Mouse (Mus musculus) G1E-ER4 (cell line): ENCODE measurements around the gene Aff3. TPM values are rescaled to one million over a fixed set of nuclear protein-coding genes. Genes with fewer than 3 reads are reported as not detected.

Experiments used
- GATA1 ChIP-seq: IDR thresholded peaks from one replicate; pipeline ENCODE4 v1.8.0; 2012; ENCODE audit warnings: low read length, inconsistent platforms
- polyA plus RNA-seq: library from polyadenylated mRNA; stranded (reverse); fragments of >175 nt; gene quantifications from 2 replicates; pipeline ENCODE4 v1.2.3, GENCODE M21; 2012

The Aff3 gene
- polyA plus RNA-seq, 1 experiment: 9.7 TPM

GRCm38 (mm10) chr1:38263251-38263650, 401.5 kb downstream of the Aff3 start:
- no peak for TF ChIP-seq GATA1

- TF ChIP-seq GATA1: no peak
These were observed 402.2 kb downstream of the Aff3 start for GRCm38 (mm10) chr1:38262362-38263154.

- no peak for TF ChIP-seq GATA1
These were observed 403.7 kb downstream of the Aff3 start for GRCm38 (mm10) chr1:38261076-38261475.

GRCm38 (mm10) chr1:38259541-38260338, 405.0 kb downstream of the Aff3 start:
- TF ChIP-seq GATA1: no peak

- TF ChIP-seq GATA1: no peak
These were observed 410.3 kb downstream of the Aff3 start for GRCm38 (mm10) chr1:38254426-38254825.

- TF ChIP-seq GATA1: no peak
These were observed 412.0 kb downstream of the Aff3 start for GRCm38 (mm10) chr1:38252766-38253079.

GRCm38 (mm10) chr1:38252031-38252765, 412.6 kb downstream of the Aff3 start:
- no peak for TF ChIP-seq GATA1

GRCm38 (mm10) chr1:38251448-38251847, 413.3 kb downstream of the Aff3 start:
- no peak for TF ChIP-seq GATA1

GRCm38 (mm10) chr1:38250246-38250645, 414.5 kb downstream of the Aff3 start:
- TF ChIP-seq GATA1: no peak

GRCm38 (mm10) chr1:38249561-38249960, 415.2 kb downstream of the Aff3 start:
- no peak for TF ChIP-seq GATA1

- no peak for TF ChIP-seq GATA1
These were observed 416.7 kb downstream of the Aff3 start for GRCm38 (mm10) chr1:38248027-38248426.

- no peak for TF ChIP-seq GATA1
These were observed 422.2 kb downstream of the Aff3 start for GRCm38 (mm10) chr1:38242559-38242958.

- no peak for TF ChIP-seq GATA1
These were observed 423.0 kb downstream of the Aff3 start for GRCm38 (mm10) chr1:38241801-38242200.

GRCm38 (mm10) chr1:38241221-38241666, 423.5 kb downstream of the Aff3 start:
- no peak for TF ChIP-seq GATA1

- no peak for TF ChIP-seq GATA1
These were observed 424.1 kb downstream of the Aff3 start for GRCm38 (mm10) chr1:38240438-38241220.
